Mouse (Mus musculus) gastrocnemius, postnatal 25 days (tissue): ENCODE measurements around the gene Sptssb. TPM values are rescaled to one million over a fixed set of nuclear protein-coding genes. Genes with fewer than 3 reads are reported as not detected.

Experiments used
- DNase-seq: peaks from one replicate; pipeline ENCODE4 v3.0.0; 2022
- long read RNA-seq, 2 experiments: library from polyadenylated mRNA; stranded (forward); transcript quantifications; one replicate each; pipeline ENCODE4 v2.0.0; 2021
- total RNA-seq, 2 experiments: library from RNA; stranded (reverse); gene quantifications; 1 replicate in 1 of 2; 2 replicates in 1 of 2; pipeline ENCODE4 v1.2.3; 2021

Gene Sptssb
- not detected for total RNA-seq
- long read RNA-seq, experiment 1 = 0 reads
- long read RNA-seq, experiment 2 = 0 reads

GRCm38 (mm10) chr3:69859858-69860588, at the start of gene Sptssb:
TSS of gene Sptssb (minus strand) at chr3:69859940.
- DNase-seq = no peak

GRCm38 (mm10) chr3:69908074-69908473, 48.3 kb upstream of the Sptssb start:
- DNase-seq = no peak

- DNase-seq = no peak
Measured at GRCm38 (mm10) chr3:69907564-69907963, 47.8 kb upstream of the Sptssb start.

GRCm38 (mm10) chr3:69902787-69903477, 43.2 kb upstream of the Sptssb start:
- no peak for DNase-seq

GRCm38 (mm10) chr3:69902382-69902781, 42.6 kb upstream of the Sptssb start:
- no peak for DNase-seq

DNA sequence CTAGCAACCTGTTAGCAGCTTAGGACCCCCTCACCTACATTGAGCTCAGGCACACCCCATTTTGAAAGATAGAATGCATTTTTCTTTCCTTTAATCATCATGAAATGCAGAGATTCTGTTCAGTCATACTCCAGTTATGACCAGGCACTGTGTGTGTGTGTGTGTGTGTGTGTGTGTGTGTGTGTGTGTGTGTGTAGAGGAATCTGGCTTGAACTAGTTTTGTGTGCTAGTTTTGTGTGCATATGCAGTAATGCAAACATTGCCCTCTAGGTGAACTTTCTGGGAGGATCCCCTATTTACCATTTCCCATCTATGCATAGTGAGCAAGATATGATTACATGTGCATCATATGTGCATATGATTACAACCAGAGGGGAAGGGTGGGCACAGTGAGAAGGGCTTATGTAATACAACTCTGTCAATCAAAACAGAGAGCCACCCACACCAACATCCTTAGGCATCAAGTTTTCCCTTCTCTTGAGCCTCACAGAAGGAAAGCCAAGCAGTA, 42.2 kb upstream of the Sptssb start:
- DNase-seq = no peak

- no peak for DNase-seq
Measured at GRCm38 (mm10) chr3:69900335-69900734, 40.6 kb upstream of the Sptssb start.

DNA sequence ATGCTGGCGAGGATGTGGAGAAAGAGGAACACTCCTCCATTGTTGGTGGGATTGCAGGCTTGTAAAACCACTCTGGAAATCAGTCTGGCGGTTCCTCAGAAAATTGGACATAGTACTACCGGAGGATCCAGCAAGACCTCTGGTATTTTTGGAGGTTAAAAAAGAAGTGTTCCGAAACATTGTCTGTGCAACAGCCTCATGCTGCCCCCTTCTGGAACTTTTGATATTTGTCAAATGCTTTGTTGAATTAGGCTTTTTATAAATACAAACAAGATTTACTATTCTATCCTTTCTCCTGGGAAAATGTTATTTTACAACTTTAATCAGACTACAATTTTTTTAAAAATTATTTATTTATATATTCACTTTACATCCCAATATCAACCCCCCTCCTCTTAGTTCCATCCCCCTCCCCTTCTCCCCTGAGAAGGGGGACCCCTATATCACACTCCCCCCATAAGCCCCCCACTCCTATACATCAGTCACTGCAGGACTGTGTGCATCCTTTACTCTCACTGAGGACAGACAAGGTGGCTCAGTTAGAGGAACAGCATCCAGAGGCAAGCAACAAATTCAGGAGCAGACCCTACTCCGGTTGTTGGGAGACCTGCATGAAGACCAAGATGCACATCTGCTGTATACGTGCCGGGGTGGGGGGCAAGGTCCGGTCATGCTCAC, 38.3 kb upstream of the Sptssb start:
- DNase-seq = no peak

DNA sequence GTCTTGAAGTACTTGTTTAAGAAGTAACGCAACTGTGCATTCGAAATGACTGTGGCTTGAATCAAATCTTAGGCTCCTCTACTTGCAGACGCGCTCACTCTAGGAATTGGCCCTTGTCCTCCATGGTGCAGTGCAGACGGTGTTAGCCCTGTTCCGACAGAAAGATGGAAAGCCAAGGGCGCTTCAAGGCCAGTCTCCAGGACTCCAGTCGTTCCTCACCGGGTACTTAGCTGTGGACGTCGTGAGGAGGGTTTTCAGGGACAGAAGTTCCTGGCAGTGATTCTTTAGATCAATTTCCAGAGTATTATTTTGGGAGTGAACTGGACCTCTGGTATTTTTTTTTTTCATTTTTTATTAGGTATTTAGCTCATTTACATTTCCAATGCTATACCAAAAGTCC, 35.8 kb upstream of the Sptssb start:
- no peak for DNase-seq

- no peak for DNase-seq
Measured at GRCm38 (mm10) chr3:69892187-69893094, 32.7 kb upstream of the Sptssb start.

DNA sequence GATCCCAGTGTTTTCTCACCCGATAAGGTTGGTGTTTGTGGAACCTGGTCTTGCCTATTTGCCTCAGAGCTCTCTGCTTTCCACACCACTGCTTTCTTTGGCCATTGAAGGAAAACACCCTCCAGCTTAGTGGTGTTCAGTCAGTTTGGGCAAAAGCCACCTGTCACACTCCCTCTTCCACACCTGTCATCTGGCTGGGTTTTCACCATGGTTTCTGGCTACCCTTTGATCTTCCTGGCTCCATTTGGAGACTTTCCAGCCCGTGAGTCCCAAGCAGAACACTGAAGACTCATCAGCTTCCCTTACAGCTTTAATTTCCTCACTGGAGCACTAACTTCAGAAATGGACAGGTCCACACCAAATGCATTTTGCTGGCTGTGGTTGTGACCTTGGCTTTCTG, 26.1 kb upstream of the Sptssb start:
- no peak for DNase-seq

- no peak for DNase-seq
Measured at GRCm38 (mm10) chr3:69883710-69884109, 24.0 kb upstream of the Sptssb start.

DNA sequence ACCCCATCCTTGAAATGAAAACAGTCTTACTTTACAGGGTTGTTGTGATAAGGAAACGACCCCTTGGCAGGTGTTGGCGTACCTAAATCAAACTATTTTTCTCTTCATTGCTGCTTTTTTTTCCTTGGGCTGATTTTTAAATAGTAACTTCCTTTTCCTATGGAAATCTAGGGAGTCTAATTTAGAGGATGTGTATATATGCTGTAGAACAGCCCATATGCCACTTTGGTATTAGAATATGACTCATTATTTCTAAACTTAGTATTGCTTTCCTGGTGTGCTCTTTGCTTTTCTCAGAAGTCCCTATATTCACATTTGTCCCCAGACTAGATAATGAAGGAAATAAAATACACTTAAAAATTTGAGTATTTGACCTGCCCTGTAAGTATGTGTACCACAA, 17.8 kb upstream of the Sptssb start:
- DNase-seq = no peak

DNA sequence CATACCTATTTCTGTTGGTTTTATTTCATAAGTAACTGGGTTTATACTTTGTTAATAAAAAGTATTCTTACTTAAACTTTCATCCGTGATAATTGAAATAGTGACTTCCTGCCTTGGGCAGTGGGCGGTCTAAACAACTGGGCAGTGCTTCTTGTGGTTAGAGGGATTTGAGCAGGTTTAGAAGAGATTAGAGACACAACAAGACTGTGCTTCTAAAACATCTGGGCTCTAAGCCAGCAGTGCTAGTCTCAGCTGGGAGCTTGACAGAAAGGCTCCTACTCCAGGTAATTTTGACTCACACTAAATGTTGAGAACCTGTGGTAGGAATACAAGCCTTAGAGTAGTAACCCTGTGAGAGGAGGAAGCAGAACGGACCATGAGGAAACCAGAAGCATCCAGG, 15.0 kb upstream of the Sptssb start:
- DNase-seq = no peak

DNA sequence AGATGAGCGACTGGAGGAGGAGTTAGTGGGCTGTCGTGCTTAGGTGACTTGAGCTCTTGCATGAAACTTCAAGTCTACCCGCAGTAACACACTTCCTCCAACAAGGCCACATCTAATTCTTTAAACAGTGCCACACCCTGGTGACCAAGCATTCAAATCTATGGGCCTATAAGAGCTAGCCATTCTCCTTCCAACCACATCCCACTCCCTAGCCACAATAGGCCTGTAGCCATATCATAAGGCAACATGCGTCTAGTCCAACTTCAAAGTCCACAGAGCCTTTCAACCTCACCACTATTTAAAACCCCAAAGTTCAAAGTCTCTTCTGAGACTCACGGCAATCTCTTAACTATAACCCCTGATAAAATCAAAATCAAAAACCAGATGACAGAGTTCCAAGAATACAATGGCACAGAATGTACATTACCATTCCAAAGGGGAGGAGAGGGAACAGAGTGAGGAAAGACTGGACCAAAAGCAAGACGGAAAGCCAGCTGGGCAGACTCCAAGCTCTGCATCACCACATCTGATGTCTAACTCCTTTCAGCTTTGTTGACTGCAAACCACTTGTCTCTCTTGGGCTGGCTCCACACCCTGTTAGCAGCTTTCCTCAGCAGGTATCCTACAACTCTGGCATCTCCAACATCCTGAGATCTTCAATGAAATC, 13.1 kb upstream of the Sptssb start:
- no peak for DNase-seq

DNA sequence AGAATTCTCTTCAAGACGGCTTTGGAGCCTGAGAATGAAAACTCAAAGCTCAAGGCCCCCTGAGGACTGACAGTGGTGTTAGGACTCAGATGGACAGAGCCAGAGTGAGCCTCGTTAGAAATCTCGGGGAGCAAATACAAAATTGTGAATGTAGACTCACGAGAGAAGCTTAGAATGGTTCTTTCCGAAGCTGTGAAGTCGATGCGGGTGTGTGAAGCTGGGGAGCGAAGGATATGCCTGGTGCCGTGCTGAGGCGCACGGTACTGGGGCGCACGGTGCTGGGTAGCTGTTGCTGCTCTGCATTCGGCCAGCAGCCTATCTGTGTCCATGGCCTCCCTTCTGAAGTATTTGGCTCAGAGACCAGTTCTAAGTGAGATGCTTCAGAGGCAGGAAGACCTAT, 11.4 kb upstream of the Sptssb start:
- DNase-seq = no peak

DNA sequence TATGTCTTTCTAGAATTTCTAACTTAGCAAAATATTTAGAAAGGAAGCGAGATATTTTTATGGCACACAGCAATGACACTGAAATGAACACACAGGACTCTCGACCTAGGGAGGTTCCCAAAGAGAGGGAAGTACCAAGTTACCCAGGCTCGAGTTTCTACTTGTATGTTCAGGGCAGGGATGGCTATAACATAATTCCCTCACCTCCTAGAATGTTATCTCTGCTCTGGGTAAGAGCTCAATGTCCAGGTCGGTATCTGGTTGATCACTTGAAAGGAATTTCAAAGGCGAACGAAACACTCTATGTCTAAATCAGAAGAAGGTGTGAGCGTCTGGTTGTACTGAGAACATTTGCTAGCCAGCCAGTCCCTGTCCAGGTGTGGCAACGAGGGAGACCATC, 10.0 kb upstream of the Sptssb start:
- no peak for DNase-seq

- DNase-seq = no peak
Measured at GRCm38 (mm10) chr3:69861789-69862395, 2.2 kb upstream of the Sptssb start.

GRCm38 (mm10) chr3:69860589-69861521, 1.1 kb upstream of the Sptssb start:
- DNase-seq = no peak

GRCm38 (mm10) chr3:69839485-69839884, 20.3 kb downstream of the Sptssb start:
- DNase-seq = no peak
